Mouse (Mus musculus) thymus, adult 2 months (tissue): Measurements from ENCODE around the gene Rpl3l. TPM values are rescaled to one million over a fixed set of nuclear protein-coding genes. Genes with fewer than 3 reads are reported as not detected.

Experiments
- DNase-seq: peaks from one replicate; pipeline ENCODE4 v3.0.0; 2021
- H3K27ac ChIP-seq: fragments of 200-500 bp; 2 replicates; pipeline ENCODE4 v1.5.1; 2012; ENCODE audit warnings: low read length, control low read depth; ENCODE audit not compliant: control insufficient read depth, insufficient read depth
- H3K27me3 ChIP-seq: fragments of 200-500 bp; 2 replicates; pipeline ENCODE4 v1.6.1; 2012; ENCODE audit warnings: mild to moderate bottlenecking, low read length, moderate library complexity, mixed read lengths; ENCODE audit not compliant: control insufficient read depth, insufficient read depth
- H3K36me3 ChIP-seq: fragments of 200-500 bp; 2 replicates; pipeline ENCODE4 v1.6.1; 2012; ENCODE audit warnings: mild to moderate bottlenecking, low read length, moderate library complexity; ENCODE audit not compliant: control insufficient read depth, insufficient read depth
- H3K4me1 ChIP-seq: fragments of 200-500 bp; replicated peaks from 2 replicates; pipeline ENCODE4 v1.6.1; 2012; ENCODE audit warnings: low read length; ENCODE audit not compliant: control insufficient read depth, insufficient read depth
- H3K4me3 ChIP-seq: fragments of 200-500 bp; 2 replicates; pipeline ENCODE4 v1.5.1; 2012; ENCODE audit warnings: mild to moderate bottlenecking, low read length, control low read depth, moderate library complexity; ENCODE audit not compliant: control insufficient read depth, insufficient read depth
- CTCF ChIP-seq: fragments of 200-500 bp; IDR thresholded peaks from 2 replicates; pipeline ENCODE4 v1.5.1; 2012; ENCODE audit warnings: mild to moderate bottlenecking, control low read depth, low read length, moderate library complexity, borderline replicate concordance; ENCODE audit not compliant: control insufficient read depth, poor library complexity, insufficient read depth; ENCODE audit errors: extremely low read depth
- POLR2A ChIP-seq: fragments of 200-500 bp; IDR thresholded peaks from 2 replicates; pipeline ENCODE4 v1.6.1; 2012; ENCODE audit warnings: mild to moderate bottlenecking, low read length, control low read depth, moderate library complexity; ENCODE audit not compliant: control insufficient read depth, poor library complexity, insufficient read depth; ENCODE audit errors: extremely low read depth
- WGBS: fragments of 180-500 bp; shearing (Covaris S2); methylation state at CpG from one replicate; pipeline ENCODE4 v1.1.7; 2018; 5-methylcytosine and 5-hydroxymethylcytosine counted together
- polyA plus RNA-seq: library from polyadenylated mRNA; depleted of rRNA; stranded (reverse); fragments of >200 nt; gene quantifications from 2 replicates; pipeline ENCODE4 v1.2.3, GENCODE M21; 2012

The Rpl3l gene
- polyA plus RNA-seq, 1 experiment, result 7.2 TPM

GRCm38 (mm10) chr17:24724184-24724583 is 3.4 kb upstream of the Rpl3l start, which contains the start of gene Ndufb10:
TSS of gene Ndufb10 (minus strand) at chr17:24724478.
- no peaks in the 10 kb centered on the region for H3K27me3 ChIP-seq
- peaks cover 15% of the 10 kb centered on the region for H3K4me1 ChIP-seq
- DNase-seq, result peak; percentile 95
- under 1% methylated on average over 30 of the region's 30 CpGs for WGBS
- H3K36me3 ChIP-seq, result peaks cover 14% of the 10 kb centered on the region
- peak within 1 kb of the TSS; percentile 73 for H3K4me3 ChIP-seq
- H3K27ac ChIP-seq, result no peak within 1 kb of the TSS
- TF ChIP-seq POLR2A, result peak; percentile 81
- peak; percentile 97 for TF ChIP-seq CTCF

DNA sequence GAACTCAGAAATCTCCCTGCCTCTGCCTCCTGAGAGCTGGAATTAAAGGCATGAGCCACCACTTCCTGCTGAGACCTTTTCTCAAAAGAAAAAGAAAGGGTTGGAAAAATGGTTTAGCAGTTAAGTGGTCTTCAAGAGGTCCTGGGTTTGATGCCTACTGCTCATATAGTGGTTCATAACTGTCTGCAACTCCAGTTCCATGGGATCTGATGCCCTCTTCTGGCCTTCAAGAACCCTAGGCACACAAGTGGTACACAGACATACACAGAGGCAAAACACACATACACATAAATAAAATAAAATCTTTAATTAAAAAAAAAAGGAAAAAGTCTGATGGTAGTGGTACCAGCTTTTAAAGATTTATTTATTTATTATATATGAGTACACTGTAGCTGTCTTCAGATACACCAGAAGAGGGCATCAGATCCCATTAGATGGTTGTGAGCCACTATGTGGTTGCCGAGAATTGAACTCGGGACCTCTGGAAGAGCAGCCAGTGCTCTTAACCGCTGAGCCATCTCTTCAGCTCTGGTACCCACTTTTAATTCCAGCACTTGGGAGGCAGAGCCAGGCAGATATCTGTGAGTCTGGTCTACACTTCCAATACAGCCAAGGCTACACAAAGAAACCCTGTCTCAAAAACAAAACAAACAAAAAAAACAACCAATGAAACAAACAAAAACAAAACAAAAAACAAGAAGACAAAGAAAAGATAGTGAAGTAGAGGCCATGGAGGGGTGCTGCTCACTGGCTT is 1.8 kb upstream of the Rpl3l start:
- Histone ChIP-seq H3K27ac (no peak overlapping the region), H3K4me1 (peaks cover 11% of the 10 kb centered on the region), H3K36me3 (peaks cover 14% of the 10 kb centered on the region), H3K27me3 (no peaks in the 10 kb centered on the region), H3K4me3 (no peak overlapping the region)
- no peak for TF ChIP-seq CTCF
- no peak for TF ChIP-seq POLR2A
- no peak for DNase-seq
- WGBS, result 82% methylated on average over 3 of the region's 3 CpGs

DNA sequence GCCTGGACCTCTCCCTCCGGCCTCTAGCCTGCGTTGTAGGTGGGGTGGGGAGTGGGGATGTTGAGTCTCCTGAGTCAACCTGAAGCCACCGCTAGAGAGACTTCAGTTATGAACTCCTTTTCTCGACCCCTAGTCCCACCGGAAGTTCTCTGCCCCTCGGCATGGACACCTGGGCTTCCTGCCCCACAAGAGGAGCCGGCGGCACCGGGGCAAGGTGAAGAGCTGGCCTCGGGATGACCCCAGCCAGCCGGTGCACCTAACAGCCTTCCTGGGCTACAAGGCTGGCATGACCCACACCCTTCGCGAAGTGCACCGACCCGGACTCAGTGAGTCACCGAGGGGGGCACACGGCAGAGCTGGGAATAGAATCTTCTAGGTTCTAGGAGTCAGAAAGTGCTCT is 564 bp downstream of the Rpl3l start:
- H3K27me3 ChIP-seq, result no peaks in the 10 kb centered on the region
- H3K4me3 ChIP-seq, result no peak overlapping the region
- H3K27ac ChIP-seq, result no peak overlapping the region
- TF ChIP-seq CTCF (no peak), POLR2A (no peak)
- H3K4me1 ChIP-seq, result peaks cover 6% of the 10 kb centered on the region
- 84% methylated on average over 17 of the region's 17 CpGs for WGBS
- no peak for DNase-seq
- no peaks in the 10 kb centered on the region for H3K36me3 ChIP-seq

- no peaks in the 10 kb centered on the region for H3K27me3 ChIP-seq
- H3K27ac ChIP-seq, result no peak overlapping the region
- H3K4me3 ChIP-seq, result no peak overlapping the region
- DNase-seq, result no peak
- no peaks in the 10 kb centered on the region for H3K36me3 ChIP-seq
- WGBS, result 93% methylated on average over 6 of the region's 6 CpGs
- no peak for TF ChIP-seq CTCF
- TF ChIP-seq POLR2A, result no peak
- no peaks in the 10 kb centered on the region for H3K4me1 ChIP-seq
These were observed 1.4 kb downstream of the Rpl3l start for GRCm38 (mm10) chr17:24729067-24729466.

DNA sequence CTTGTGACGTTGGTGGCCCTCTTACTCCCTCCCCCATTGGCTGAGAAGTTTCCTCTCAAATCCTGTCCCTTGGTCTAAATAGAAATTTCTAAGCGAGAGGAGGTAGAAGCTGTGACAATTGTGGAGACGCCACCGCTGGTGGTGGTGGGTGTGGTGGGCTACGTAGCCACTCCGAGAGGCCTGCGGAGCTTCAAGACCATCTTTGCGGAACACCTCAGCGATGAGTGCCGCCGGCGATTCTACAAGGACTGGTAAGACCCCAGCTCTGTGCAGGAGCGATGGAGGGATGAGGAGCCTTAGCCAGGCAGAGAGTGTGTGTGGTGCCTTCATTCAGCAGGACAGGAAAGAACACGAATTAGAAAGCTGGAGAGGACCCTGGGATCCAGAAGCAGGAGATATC is 3.2 kb downstream of the Rpl3l start:
- Histone ChIP-seq H3K4me3 (no peak overlapping the region), H3K27me3 (no peaks in the 10 kb centered on the region), H3K27ac (no peak overlapping the region), H3K4me1 (no peaks in the 10 kb centered on the region), H3K36me3 (no peaks in the 10 kb centered on the region)
- TF ChIP-seq POLR2A (no peak), CTCF (no peak)
- DNase-seq, result no peak
- 83% methylated on average over 14 of the region's 14 CpGs for WGBS

DNA sequence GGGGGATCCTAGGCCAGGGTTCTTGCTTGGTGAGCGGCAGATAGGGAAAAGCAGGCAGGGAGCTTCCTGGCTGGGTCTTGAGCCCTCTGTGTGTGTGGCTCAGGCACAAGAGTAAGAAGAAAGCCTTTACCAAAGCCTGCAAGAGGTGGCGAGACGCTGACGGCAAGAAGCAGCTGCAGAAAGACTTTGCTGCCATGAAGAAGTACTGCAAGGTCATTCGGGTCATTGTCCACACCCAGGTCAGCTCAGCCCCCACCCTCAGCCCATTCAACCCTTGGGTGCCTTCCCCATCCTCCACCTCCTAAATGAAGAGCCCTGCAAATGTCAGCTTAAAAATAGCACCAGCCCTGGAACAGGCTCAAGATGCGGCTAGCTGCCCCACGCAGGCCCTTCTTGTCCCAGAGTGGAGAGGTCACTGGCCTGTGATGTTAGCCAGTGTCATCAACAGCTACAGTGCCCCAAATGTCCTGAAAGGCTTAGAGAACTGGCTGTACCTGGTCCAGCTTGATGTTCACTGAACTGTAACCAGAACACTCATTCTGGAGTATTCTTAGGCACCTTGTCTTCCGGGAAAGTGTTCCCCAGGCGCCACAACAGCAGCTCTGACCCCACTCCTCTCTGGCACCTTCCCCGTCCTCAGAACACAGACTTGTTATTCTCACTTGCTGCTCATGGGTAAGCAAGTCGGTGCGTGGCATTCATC is 4.8 kb downstream of the Rpl3l start:
- peaks cover 11% of the 10 kb centered on the region for H3K4me1 ChIP-seq
- no peak overlapping the region for H3K4me3 ChIP-seq
- WGBS, result 91% methylated on average over 12 of the region's 12 CpGs
- H3K36me3 ChIP-seq, result no peaks in the 10 kb centered on the region
- no peak for DNase-seq
- H3K27me3 ChIP-seq, result no peaks in the 10 kb centered on the region
- H3K27ac ChIP-seq, result no peak overlapping the region
- no peak for TF ChIP-seq CTCF
- TF ChIP-seq POLR2A, result no peak
